Mouse (Mus musculus) right cerebral cortex, adult 18-20 months (tissue): ENCODE results near the gene Cep78.

Source experiments
- DNase-seq: peaks from one replicate; pipeline ENCODE4 v3.0.0; 2022; ENCODE audit warnings: mixed read lengths

Gene Cep78

GRCm38 (mm10) chr19:15984449-15985171, at the start of gene Cep78:
Gene Cep78 (minus strand): TSS chr19:15984989.
- peak; percentile 95 for DNase-seq

DNA sequence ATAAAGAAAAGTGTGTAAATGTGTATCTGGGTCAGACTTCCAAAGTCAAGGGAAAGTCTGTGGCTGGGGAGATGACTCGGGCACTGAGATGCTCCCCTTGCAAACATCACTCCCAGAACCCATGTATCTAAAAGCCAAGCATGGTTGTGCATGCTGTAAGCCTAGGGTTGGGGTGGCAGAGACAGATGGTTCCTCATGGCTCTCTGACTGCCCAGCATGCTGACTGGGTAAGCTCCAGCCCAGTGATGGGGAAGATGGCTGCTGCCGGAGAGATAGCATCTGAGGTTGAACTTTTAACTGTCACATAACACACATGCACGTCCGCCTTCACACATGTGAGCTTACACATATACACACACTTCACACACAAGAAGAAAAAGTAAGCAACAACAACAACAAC, 46.5 kb upstream of the Cep78 start:
- no peak for DNase-seq

GRCm38 (mm10) chr19:16029253-16029771, 44.5 kb upstream of the Cep78 start:
- peak; percentile 35 for DNase-seq

DNA sequence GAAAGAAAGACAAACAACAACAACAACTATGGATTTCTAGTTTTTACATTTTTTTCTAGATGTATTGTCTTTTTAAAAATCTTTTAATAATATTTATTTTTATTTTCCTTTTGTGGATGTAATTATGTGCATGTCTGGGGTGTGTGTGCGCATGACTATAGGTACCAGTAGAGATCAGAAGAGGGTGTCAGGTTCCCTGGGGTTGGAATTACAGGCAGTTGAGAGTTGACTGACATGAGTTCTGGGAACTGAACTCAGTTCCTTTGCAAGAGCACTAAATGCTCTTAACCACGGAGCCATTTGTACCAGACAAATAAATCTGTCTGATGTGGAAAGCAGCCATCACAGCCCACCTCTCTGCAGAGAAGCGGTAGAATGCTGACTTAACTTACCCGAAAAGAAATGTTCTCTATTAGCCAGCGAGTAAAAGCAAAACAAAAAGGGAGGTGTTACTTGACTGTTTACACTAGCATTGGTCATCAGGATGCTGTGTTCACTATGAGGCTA, 44.0 kb upstream of the Cep78 start:
- DNase-seq: no peak

DNA sequence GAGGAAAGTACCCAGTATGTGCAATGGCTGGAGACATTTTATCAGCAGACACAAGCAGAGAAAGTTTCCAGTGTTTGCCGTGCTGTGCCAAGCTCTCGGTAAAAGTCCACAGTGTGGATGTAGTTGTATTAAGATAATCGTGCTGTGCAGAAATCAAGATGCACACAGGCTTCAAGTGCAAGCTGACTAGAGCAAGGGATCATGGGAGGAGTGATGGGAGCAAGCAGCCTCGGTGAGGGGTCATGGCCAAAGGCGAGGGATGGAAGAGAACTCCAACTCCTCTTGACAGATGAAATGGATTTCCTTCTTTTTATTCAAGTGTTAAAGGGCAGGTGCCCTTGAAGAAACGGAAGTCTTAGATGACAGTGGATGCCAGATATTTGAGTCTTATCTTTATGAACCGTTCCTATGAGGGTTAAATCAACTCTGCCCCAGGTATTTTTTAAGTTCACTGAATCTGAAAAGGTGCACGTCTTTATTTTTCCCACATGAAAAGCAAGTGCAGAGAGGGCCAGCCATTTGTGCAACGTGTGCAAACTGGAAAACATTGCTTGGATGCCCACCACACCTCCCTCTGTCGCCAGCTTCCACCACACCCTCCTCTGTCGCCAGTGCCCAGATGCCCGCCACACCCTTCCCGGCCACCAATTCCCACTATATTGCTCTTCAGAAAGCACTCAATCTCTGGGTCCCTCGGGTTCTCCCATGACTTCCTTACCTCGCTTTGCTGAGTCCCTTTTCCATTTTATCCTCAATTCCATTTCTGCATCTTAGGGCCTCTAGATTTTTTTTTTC, 43.3 kb upstream of the Cep78 start:
- DNase-seq: no peak

GRCm38 (mm10) chr19:16026276-16026675, 41.5 kb upstream of the Cep78 start:
- DNase-seq: no peak

DNA sequence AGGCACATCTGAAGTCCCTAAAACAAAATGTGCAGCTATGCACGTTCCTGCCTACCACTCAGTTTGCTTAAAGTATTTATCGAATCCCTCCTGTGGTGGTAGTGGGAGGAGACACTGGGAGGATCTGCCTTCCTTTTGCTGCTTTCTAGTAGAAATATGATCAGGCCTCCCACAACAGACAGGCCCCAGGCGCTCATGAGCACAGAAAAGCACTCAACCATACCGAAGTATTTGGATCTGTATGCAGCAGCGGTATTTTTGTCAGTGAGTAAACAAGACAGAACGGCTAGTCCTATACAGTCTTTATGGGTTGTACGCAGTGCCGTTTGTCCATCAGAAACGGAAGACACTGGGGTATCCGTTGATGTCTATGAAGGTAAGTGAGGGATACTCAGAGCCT, 37.4 kb upstream of the Cep78 start:
- DNase-seq: no peak

- DNase-seq: no peak
Measured at GRCm38 (mm10) chr19:16016171-16016570, 31.4 kb upstream of the Cep78 start.

- no peak for DNase-seq
Measured at GRCm38 (mm10) chr19:16015191-16015968, 30.6 kb upstream of the Cep78 start.

DNA sequence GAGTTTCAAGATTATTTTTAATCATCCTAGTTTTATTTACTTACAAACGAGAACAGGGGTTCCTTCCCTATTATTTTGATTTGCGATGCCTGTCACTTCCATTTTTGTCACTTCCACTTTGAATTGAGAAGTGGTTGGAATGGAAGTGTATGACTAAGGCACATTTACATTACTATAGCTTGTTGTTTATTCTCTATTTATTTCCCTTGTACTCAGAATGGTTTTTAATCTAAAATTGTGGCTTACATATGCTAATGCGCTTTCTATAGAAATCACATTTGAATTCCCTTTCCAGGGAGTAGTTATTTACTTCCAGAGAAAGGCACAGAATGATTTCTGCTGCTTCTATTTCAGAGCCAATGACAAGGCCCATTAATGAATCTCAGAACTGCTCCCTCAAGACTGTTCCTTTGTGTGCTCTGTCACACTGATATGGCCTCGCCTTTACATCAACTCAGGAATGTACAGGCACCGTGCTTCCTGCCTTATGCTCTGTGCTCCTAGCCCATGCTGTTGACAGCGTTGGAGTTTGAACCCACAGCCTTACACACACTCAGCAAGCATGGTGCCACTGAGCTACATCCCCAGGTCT, 25.1 kb upstream of the Cep78 start:
- no peak for DNase-seq

DNA sequence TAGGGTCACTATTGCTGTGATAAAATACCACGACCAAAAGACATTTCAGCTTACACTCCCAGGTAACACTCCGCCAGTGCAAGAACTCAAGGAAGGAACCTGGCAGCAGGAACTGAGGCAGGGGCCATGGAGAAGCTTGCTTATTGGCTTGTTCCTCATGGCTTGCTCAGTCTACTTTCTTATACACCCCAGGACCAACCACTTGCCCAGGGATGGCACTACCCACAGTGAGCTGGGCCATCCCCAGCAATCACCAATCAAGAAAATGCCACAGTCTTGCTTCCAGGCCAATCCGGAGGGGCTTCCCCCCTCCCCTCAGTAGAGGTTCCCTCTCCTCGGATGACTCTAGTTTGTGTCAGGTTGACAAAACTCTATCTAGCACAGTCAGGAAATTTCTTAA, 24.3 kb upstream of the Cep78 start:
- DNase-seq: no peak

DNA sequence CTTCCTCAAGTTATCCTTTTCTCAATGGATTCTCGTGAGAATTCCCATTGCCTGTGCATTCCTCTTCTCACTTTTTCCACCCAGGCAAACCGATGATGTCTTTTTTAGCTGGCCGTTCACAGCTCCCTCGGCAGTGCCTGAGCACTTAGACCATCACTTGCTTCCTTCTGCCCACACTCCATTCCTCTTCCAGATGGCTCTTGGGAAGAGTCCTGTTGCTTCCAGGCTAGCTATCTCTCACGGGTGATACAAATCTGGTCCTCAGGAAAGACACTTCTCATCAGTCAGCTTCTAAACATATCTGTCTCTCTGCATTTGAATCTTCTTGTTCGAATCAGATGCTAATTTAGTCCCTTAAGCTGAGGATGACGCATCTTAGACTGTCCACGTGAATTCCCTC, 22.3 kb upstream of the Cep78 start:
- DNase-seq: peak; percentile 81

DNA sequence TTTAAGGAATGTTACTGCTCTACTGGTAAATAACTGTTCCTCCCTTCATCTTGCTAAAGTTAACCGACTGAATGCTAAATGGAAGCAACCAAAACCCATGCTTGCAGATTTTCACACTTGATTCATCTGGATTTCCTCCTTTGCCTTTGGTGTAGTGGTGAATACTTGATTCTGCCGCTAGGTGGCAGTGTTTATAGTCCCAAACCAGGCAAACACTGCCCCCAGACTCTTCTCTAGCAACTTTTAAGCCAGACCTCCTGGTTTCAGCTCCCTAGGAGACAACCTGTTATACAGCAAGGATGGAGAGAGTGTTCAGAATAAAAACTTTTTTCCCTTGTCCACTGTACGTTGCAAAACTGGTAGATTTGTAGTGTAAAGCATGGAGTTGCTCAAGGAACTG, 13.4 kb upstream of the Cep78 start:
- DNase-seq: peak; percentile 68

GRCm38 (mm10) chr19:15996901-15997564, 12.2 kb upstream of the Cep78 start:
- DNase-seq: peak; percentile 77

DNA sequence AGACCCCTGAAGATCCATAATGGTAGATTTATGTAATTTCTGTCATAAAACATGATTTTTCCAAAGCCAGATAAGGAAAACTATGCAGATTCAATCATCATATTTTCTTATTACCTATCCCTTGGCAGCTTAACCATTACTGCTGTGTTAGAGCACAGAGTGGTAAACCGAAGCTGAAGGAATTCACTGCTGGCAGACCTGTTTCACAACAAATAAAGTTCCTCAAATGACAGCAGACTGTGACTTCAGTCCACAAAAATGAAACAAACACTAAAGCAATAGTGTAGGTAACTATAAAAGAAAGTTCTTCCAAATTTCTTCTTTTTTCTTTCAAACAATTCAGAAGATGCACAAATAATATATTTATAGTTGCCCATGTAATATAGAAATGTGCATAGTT, 5.3 kb upstream of the Cep78 start:
- no peak for DNase-seq

DNA sequence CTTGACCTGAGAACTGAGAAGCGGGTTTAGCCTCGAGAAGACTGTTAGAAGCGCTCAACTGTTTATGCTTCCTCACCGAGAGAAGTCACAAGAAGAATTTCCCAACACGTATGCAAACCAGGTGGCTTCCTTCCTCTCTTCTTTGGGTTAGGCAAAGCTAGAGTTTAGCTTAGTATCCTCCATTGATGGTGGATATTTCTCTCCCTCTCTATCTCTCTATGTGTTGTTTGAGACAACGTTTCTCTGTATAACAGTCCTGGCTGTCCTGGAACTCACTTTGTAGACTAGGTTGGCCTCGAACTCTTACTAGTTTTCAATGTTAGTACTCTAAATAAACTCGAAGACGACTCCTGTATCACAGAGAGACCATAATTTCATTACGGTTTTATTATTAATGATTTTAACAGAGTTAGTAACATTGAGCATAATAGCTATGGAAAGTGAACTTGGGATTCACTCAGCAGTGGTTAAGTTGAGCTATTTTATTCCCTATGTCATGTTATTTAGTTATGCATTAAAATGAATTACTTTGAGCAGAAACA, 454 bp upstream of the Cep78 start:
- DNase-seq: no peak

DNA sequence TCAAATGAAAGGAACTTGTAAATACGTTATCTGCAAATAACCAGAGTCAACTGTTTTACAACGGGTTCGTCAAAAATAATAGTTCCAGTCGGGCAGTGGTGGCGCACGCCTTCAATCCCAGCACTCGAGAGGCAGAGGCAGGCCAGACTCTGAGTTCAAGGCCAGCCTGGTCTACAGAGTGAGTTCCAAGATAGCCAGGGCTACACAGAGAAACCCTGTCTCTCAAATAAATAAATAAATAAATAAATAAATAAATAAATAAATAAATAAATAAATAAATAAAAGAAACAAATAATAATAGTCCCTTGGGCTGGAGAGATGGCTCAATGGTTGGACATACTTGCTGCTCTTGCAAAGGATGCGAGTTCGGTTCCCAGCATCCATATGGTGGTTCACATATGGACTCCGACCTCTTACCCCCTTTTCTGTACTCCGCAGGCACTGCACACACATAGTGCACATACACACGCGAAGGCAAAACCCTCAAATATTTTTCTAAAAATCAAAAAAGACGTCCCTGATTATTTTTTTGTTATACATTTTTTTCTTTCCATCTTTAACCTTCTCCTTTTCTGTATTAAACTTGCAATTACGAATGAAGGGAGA, 947 bp downstream of the Cep78 start:
- DNase-seq: no peak

DNA sequence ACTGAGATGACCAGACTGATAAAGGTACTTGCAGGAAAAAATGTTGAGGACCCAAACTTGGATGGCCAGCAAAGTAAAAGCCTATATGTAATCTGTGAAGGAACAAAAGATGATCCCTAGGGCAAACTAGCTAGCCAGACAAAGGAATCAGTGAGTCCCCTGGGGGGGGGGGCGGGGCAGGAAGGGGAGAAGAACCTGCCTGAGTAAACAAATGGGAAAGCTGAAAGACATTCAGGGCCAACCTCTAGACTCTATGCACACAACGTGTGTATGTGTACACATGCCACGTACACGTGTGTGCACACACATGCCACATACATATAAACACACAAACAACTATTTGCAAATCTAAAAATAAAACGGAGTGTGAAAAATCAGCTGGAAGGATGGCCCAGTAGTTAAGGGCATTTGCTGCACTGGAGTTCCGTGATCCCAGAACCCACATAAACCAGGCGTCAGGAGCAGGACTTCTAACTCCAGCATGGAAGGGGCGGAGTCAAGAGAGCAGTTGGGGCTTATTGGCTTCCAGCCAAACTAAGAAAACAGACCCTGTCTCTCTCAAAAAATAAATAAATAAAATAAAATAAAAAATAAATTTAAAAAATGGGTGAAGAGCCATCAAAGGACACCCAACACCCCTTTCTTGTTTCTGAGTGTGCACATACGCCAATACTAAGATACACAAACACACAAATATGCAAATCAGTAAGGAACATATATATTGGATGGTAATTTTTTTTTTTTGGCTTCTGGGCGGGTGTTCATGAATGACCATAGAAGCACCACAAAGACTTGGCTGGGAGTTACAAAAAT, 1.7 kb downstream of the Cep78 start:
- DNase-seq: no peak

DNA sequence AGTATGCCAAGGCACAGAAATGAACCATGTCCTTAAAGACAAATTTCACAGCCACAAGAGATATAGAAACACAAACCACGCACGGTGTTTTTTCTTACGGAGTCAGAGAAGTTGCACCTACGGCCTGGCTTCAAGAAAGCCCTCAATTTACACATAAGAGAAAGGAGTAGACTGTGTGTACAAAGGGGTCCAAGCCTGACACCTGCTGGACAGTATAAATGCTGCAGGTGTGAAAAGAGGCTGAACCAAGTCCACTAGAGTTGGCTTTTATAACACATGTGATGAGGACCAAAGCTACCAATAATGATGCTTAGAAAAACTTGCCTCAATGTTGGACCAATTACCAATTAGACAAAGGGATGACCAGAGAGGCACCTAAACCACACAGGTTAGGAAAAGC, 2.9 kb downstream of the Cep78 start:
- peak; percentile 51 for DNase-seq

- DNase-seq: no peak
Measured at GRCm38 (mm10) chr19:15973365-15973764, 11.4 kb downstream of the Cep78 start.

DNA sequence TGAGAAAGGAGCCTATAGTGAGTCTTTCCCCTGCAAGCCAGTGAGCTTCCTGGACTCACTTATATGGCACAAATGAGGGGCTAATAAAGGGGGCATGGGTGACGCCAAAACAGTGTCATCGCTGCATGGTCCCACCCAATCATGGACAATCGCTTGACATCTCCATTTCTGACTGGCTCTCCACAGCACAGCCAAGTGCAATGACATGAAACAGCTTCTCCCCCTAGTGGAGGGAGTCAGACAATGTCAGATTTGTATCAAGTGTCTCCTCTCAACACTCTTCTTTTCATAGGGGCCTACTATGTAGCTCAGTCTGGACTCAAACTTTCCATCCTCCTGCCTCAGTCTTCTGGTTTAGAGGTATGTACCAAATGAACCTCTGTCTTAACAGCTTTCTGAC, 19.7 kb downstream of the Cep78 start:
- peak; percentile 50 for DNase-seq
